Mouse (Mus musculus) cerebellum, postnatal 14 days (tissue): Measurements from ENCODE around the gene Shld2.
"Not testable (repeated sequence)": the region's sequence is repeated elsewhere in the genome, so short reads cannot be mapped to it uniquely, and the experiment has no call there.

ENCODE experiments used
- DNase-seq, 2 experiments: peaks; one replicate each; pipeline ENCODE4 v3.0.0; 2021; ENCODE audit warnings: mixed read lengths in 2 of 2

Gene Shld2

DNA sequence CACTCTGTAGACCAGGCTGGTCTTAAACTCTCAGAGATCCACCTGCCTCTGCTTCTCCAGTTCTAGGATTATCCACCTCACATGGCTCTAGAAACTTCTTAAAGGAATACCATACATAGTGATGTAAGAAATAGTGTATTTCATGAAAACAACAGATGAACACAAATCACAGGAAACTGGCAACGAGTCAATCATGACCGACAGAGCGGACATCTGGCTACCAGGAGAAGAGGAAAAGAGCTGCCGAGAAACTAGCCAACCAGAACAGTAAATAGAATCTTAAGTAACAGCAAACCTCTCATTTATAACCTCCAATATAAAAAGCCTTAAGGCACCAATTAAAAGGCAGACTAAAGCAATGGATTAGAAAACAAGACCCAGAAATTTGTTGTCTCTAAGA is 30.6 kb downstream of the Shld2 start:
- DNase-seq = peak; percentile 15 to 17

DNA sequence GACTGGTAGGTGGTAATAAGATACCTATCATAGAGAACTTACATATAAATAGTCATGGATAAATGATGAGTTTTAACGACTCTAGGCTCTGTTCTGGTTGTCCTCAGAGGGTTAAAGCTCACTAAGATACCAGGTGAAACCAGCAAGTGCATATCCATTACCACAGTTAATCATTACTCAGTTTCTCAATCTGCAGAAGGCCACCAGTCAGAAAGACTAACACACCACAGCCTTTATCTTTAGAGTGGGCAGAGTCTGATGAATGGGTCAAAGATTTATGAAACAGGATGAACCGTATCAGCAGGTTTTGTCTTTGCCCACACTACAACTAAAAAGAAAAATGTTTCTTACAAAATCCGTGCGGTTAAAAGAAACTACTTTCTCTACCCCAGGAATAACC is 35.1 kb downstream of the Shld2 start:
- no peak for DNase-seq

DNA sequence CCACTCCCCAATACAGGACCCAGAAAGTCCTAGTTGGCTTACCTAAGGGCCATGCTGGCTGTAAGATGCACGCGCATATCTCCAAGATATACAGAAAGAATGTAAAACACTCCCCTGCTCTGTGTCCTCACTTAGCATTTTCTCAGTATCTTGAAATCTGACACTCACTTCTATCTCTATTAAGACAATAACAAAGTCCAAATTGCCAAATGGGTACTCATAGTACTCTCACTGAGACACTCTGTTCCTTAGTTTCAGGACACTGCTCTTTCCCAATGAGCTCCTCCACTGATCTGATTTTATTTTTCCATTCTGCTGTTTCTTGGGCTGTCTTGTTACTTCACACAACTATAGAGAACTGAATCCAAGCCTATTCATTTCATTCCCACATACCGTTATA is 36.2 kb downstream of the Shld2 start:
- DNase-seq = no peak

DNA sequence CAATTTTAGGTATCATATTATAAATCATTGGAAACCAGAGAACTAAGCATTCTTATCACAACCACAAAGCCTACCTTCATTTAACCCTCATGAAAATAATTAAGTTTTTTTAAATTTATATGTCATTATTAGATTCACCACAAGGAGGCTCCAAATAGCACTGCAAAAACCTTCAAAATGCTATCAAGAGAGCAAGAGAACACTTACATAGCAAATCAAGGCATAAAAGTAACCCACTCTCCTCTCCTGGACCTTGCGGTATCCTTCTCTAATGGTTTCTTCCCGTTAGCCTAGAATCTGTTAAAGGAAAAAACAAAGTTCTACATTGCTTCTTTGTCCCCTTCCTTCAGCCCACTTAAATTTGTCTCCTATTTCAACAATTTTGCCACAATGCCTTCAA is 37.0 kb downstream of the Shld2 start:
- DNase-seq = peak in 1 of 2 experiments; percentile 5

- no peak for DNase-seq
These were observed 42.2 kb downstream of the Shld2 start for GRCm38 (mm10) chr14:34268046-34268445.

DNA sequence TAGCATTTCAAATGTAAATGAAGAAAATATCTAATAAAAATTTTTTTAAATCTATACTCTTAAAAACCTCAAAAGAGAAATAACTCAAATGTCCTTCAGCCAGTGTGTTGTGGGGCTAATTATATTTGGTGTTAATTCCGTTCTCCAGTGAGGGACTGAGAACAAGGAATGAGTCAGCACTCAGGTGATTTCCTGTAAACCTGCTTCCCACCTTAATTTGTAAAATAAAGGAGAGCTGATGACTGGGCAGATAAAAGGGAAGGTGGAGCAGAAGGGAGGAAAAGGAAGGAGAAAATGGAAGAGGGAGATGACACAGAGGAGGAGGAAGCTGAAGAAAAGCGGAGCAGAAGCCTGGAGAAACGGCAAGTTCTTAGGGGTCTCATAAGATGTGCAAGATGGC is 51.8 kb downstream of the Shld2 start:
- DNase-seq = not testable (repeated sequence)

- DNase-seq = no peak
These were observed 57.0 kb downstream of the Shld2 start for GRCm38 (mm10) chr14:34253261-34253660.

DNA sequence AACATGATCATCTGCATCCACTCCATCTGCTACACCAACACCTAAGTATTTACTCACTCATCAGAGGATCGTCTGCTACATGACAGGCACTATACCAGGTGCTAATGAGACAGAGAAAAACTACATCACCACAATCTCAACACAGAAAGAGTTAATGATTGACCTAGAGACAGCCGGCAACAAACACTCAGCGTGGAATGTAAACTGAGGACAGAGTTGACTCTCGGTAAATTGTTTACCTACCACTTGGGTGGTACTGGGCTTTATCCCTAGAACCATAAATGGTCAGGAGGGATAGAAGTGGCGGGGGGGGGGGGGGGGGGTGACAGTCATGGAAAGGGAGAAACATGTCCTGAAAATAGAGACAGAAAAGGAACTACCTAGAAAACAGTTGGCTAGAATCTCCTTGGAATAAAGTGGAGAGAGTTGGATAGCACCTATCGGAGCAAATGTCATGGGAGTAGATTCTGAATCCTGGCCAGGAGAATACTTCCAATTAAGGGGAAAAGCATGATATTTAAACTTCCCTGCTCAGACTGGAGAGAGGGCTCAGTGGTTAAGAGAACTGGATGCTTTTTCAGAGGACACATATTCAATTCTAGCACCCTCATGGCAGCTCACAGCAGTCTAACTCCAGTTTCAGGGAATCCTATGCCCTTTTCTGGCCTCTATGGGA is 57.7 kb downstream of the Shld2 start:
- no peak for DNase-seq

DNA sequence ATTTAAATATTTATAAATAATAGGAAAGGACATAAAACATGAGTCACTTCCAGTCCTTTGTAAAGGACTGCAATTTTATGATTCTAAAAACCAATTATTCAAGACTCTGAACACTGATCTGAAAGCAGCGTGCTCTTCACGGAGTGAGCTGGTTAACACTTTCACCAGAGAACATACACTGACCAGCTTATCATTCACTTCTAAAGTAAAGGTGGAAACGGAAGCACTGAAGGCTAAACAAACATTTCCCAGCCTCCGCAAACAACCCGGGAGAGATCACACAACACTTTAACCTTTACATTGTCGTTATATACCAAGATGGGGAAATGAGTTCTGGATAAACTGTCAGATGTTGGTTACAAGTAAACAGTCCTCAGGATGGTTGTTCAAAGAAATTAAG is 69.6 kb downstream of the Shld2 start:
- DNase-seq = no peak

- no peak for DNase-seq
These were observed 70.0 kb downstream of the Shld2 start for GRCm38 (mm10) chr14:34240263-34240662.

- DNase-seq = peak; percentile 78 to 80
These were observed 75.5 kb downstream of the Shld2 start for GRCm38 (mm10) chr14:34234630-34235380.

DNA sequence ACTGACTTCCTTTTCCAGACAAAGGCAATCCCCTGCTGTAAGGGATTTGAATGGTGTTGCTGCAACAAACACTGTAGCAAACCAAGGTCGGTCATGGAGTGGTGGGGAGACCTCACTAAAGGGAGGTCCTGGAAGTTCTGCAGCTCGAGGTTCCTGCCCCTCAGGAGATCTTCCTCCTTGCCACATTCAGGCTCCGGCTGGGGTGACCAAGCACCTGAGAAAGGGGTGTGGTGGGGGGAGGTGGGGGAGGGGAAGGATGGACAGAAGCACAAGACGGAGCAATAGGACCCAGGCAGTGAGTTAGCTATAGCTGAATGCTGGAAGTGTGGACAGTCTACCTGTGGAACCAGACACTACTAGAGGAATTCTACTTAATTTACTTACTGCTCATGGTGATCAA is 76.4 kb downstream of the Shld2 start:
- DNase-seq = no peak

- DNase-seq = peak; percentile 41 to 52
These were observed 77.2 kb downstream of the Shld2 start for GRCm38 (mm10) chr14:34232866-34233680.

- no peak for DNase-seq
These were observed 78.0 kb downstream of the Shld2 start for GRCm38 (mm10) chr14:34232340-34232739.

DNA sequence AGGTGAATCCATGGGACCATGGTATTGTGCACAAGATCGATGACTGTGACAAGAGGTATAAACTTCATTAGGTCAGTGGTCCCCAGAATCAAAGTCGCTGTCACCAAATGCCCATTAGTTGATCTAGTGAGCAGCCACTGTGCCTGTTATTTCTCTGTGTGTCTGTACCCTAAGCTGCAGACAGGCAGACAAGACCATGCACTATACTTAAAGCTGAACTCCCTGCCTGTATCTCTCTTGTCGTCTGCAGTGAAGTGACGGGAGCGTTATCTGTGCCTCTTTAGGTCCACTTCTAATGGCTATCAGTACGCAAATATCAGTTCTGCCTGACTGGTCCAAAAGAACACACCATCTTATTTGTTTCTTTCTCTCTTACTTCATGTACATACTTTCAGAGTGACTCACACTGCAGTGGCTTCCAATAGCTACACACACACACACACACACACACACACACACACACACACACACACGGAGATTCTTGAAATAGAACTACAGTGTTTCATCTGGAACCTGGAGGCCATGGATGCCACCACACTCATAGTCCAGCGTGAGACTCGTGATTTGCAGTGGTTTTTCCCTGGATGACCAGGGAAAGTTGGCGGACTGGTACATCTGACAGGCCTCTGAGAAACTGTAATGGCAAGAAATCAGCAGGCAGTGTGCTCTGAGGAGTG is 81.3 kb downstream of the Shld2 start:
- no peak for DNase-seq

DNA sequence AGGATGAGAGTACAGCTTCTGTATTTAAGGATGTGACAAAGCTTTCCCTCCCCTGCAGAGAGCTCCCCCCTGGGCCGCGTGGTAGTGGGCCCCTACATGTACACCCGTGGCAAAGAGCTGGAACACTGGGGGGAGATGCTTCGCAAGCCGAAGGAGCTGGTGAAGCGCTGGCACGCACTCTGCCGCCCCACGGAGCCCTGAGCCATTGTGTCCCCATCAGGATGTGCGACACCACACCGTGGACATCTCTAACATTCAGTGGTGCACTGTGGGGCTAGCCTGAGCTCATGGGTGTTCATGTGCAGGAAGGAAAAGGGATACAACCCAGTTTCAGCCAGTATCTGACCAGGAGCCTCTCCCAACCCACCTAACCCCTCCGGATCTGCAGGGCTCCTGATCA is 82.3 kb downstream of the Shld2 start:
- no peak for DNase-seq

DNA sequence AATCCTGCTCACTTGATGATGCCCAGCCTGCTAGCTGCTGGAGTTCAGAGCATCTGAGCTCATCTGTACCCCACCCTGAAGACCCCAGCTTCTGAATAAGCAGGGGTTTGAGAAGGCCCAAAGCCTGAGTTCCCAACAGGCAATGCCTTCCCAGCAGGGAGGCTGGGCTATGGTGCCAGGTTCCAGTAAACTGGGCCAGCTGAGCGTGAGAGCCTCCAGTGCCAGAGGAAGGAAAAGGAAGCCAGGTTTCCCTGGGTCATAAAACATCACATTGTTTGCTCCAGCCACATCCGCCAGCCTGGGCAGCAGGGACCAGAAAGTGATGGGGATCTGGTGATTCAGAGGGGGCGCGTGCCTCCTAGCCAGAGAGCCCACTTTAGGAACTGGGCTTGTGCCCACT is 83.7 kb downstream of the Shld2 start:
- DNase-seq = peak; percentile 58 to 69

GRCm38 (mm10) chr14:34225986-34226385 is 84.3 kb downstream of the Shld2 start:
- no peak for DNase-seq

DNA sequence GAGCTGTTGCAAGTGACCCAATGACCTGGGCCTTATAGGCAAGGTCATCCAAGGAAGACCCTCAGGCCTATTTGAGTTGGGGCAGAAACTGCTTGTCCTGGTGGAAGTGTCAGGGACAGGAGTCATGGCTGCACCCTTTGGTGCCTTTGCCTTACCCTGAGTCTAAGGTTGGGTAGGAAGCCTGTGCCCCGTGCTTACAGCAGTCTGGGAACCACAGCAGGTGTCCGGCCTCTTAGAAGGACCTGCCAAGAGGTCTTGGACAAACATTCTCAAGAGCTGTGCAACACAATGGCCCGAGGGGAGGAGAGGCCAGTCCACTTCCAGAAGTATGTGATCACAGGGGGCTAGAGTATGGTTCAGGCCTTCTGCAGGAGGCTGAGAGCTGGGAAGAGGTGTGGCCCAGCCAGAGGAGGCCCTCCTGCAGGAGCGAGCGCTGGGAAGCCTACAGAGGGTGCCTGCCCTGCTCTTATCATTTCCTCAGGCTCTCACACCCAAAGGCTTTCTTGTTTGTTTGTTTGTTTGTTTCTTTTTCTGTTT is 86.9 kb downstream of the Shld2 start:
- DNase-seq = no peak

GRCm38 (mm10) chr14:34221416-34222077 is 88.7 kb downstream of the Shld2 start:
- peak; percentile 61 to 62 for DNase-seq

GRCm38 (mm10) chr14:34220426-34220825 is 89.9 kb downstream of the Shld2 start:
- no peak for DNase-seq

DNA sequence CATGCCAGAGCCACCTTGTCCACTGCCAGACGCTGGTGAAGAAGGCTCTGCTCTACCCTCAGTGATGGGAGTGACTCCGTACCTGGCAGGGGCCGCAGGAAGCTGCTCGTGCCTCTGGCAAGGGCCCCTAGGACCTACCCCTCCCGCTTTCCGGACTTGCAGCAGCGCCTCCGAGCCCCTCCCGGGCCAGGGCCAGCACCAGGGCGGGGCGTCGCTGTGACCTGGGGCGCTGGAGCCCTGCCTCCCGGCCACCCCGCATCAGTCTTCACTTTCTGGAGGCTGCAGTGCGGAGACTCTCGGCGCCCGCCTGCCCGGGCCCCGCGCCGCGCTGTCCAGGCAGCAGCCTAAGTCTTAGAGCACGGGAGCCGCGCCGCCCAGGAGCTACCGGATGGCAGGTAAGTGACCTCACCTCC is 90.5 kb downstream of the Shld2 start:
- no peak for DNase-seq
